Mouse (Mus musculus): ENCODE results near the gene Folr2.

Gene Folr2

GRCm38 (mm10) chr7:101866491-101867265, 9.7 kb upstream of the Folr2 start:
- in situ Hi-C loops (cut with MboI, MseI): no loop called here

GRCm38 (mm10) chr7:101863415-101863814, 6.4 kb upstream of the Folr2 start, which contains the start of gene Anapc15:
Anapc15 (plus strand) TSS chr7:101863715.
- in situ Hi-C loops (cut with MboI, MseI): no loop called here

- in situ Hi-C loops (cut with MboI, MseI): no loop called here
Measured at GRCm38 (mm10) chr7:101862291-101862690, 5.3 kb upstream of the Folr2 start.

- in situ Hi-C loops (cut with MboI, MseI): no loop called here
Measured at GRCm38 (mm10) chr7:101860978-101861377, 4.0 kb upstream of the Folr2 start.

- in situ Hi-C loops (cut with MboI, MseI): no loop called here
Measured at GRCm38 (mm10) chr7:101858362-101858761, 1.4 kb upstream of the Folr2 start.

- in situ Hi-C loops (cut with MboI, MseI): no loop called here
Measured at GRCm38 (mm10) chr7:101853816-101854215, 3.2 kb downstream of the Folr2 start.

- in situ Hi-C loops (cut with MboI, MseI): no loop called here
Measured at GRCm38 (mm10) chr7:101852846-101853245, 4.1 kb downstream of the Folr2 start.

- in situ Hi-C loops (cut with MboI, MseI): no loop called here
Measured at GRCm38 (mm10) chr7:101851689-101852088, 5.3 kb downstream of the Folr2 start.

GRCm38 (mm10) chr7:101847934-101848333, 9.1 kb downstream of the Folr2 start:
- in situ Hi-C loops (cut with MboI, MseI): loop anchor here in 1 of 2 experiments (25.0 kb wide), 1 partner anchor 186 kb away; the partner anchor contains the start of gene Clpb

GRCm38 (mm10) chr7:101844186-101844585, 12.8 kb downstream of the Folr2 start:
- in situ Hi-C loops (cut with MboI, MseI): loop anchor here in 1 of 2 experiments (25.0 kb wide), 1 partner anchor 182 kb away; the partner anchor contains the start of gene Clpb

- in situ Hi-C loops (cut with MboI, MseI): loop anchor here (10.0 to 25.0 kb wide), 2 partner anchors 176 to 947 kb away; partner anchors contain the start of gene Clpb (in 1 of the 2)
Measured at GRCm38 (mm10) chr7:101837606-101838471, 19.2 kb downstream of the Folr2 start, which contains the start of gene Inppl1. Inppl1 (minus strand) TSS chr7:101838229.

- in situ Hi-C loops (cut with MboI, MseI): loop anchor here (10.0 to 25.0 kb wide), 2 partner anchors 175 to 948 kb away; partner anchors contain the start of gene Clpb (in 1 of the 2)
Measured at GRCm38 (mm10) chr7:101837154-101837605, 19.8 kb downstream of the Folr2 start.

- in situ Hi-C loops (cut with MboI, MseI): loop anchor here (10.0 to 25.0 kb wide), 2 partner anchors 174 to 948 kb away; partner anchors contain the start of gene Clpb (in 1 of the 2)
Measured at GRCm38 (mm10) chr7:101836271-101837153, 20.5 kb downstream of the Folr2 start.

GRCm38 (mm10) chr7:101835457-101836109, 21.4 kb downstream of the Folr2 start:
- in situ Hi-C loops (cut with MboI, MseI): loop anchor here (10.0 to 25.0 kb wide), 2 partner anchors 173 to 949 kb away; partner anchors contain the start of gene Clpb (in 1 of the 2)

GRCm38 (mm10) chr7:101834903-101835302, 22.1 kb downstream of the Folr2 start:
- in situ Hi-C loops (cut with MboI, MseI): loop anchor here (10.0 to 25.0 kb wide), 2 partner anchors 173 to 950 kb away; partner anchors contain the start of gene Clpb (in 1 of the 2)

- in situ Hi-C loops (cut with MboI, MseI): loop anchor here (10.0 to 25.0 kb wide), 2 partner anchors 172 to 951 kb away; partner anchors contain the start of gene Clpb (in 1 of the 2)
Measured at GRCm38 (mm10) chr7:101833916-101834584, 22.9 kb downstream of the Folr2 start.

GRCm38 (mm10) chr7:101833352-101833751, 23.6 kb downstream of the Folr2 start:
- in situ Hi-C loops (cut with MboI, MseI): loop anchor here (10.0 to 25.0 kb wide), 2 partner anchors 171 to 951 kb away; partner anchors contain the start of gene Clpb (in 1 of the 2)

- in situ Hi-C loops (cut with MboI, MseI): loop anchor here (10.0 to 25.0 kb wide), 2 partner anchors 170 to 952 kb away; partner anchors contain the start of gene Clpb (in 1 of the 2)
Measured at GRCm38 (mm10) chr7:101832372-101832771, 24.6 kb downstream of the Folr2 start.

- in situ Hi-C loops (cut with MboI, MseI): loop anchor here (10.0 to 25.0 kb wide), 2 partner anchors 169 to 953 kb away; partner anchors contain the start of gene Clpb (in 1 of the 2)
Measured at GRCm38 (mm10) chr7:101831437-101831836, 25.6 kb downstream of the Folr2 start.

Data from T-helper 17 cell (primary cell).